Comparison of ENCODE assay signal across 14 mouse cellular contexts in genomic region chr10:67785563-67785962, GRCm38 (mm10).
DNase-seq lines count a peak whose midpoint lies in the region; ATAC-seq and TF ChIP-seq lines count a peak whose summit lies in the region.
"Had no signal": no experiment of that assay in that cellular context is flagged by ENCODE, and none has a peak within 500 bp of the region (broad histone marks: within the 10 kb centered on the region; RNA-seq: fewer than 3 reads in every experiment).

No protein-coding gene starts in this region.

- no peaks in the 10 kb centered on the region for H3K9me3 ChIP-seq in heart, embryonic 11.5 days (replicated peaks; ENCODE audit: control insufficient read depth, low read length)
- no peaks in the 10 kb centered on the region for H3K9me3 ChIP-seq in lung, postnatal 0 days (ENCODE audit: low read length)
- H3K9me3 ChIP-seq: forebrain, embryonic 15.5 days; stomach, embryonic 15.5 days had no signal

- no peak overlapping the region for H3K4me2 ChIP-seq in heart, embryonic 11.5 days
- H3K4me2 ChIP-seq in lung, postnatal 0 days (replicated peaks; ENCODE audit: low read depth, low read length): no peak overlapping the region
- H3K4me2 ChIP-seq: forebrain, embryonic 15.5 days; heart, embryonic 15.5 days; lung, embryonic 14.5 days; stomach, embryonic 15.5 days had no signal

- ATAC-seq in heart, embryonic 11.5 days (replicated peaks; ENCODE audit: insufficient number of reproducible peaks, low FRiP score, low TSS enrichment): no peak
- ATAC-seq in lung, postnatal 0 days: peak; percentile 94
- ATAC-seq in monocyte, adult 5-6 weeks (replicated peaks; ENCODE audit: insufficient number of reproducible peaks, low FRiP score, low TSS enrichment, poor library complexity, severe bottlenecking): no peak
- ATAC-seq: forebrain, embryonic 15.5 days; intestine, embryonic 16.5 days had no signal

- peak; percentile 61 to 64 for DNase-seq in heart, adult 9 months (ENCODE audit: low spot score in 2 of 2)
- DNase-seq in Muller cell, postnatal 12 days (ENCODE audit: inconsistent ontology term): peak; percentile 57
- peak; percentile 92 for DNase-seq in fat pad, adult 2 months (ENCODE audit: extremely low read depth, low read depth, low spot score)
- peak; percentile 95 for DNase-seq in lung, postnatal 0 days (ENCODE audit: low spot score)
- DNase-seq in cerebellum, adult 8-10 months: no peak
- no peak for DNase-seq in retina, postnatal 1 day
- DNase-seq: cerebellum, adult 18-20 months; lung, embryonic 14.5 days had no signal

- no peak for TF ChIP-seq CTCF in lung, postnatal 0 days (IDR thresholded peaks at IDR 0.05)

- no peak overlapping the region for H3K27ac ChIP-seq in heart, embryonic 11.5 days (ENCODE audit: low read depth, low read length)
- H3K27ac ChIP-seq in lung, postnatal 0 days (ENCODE audit: low read length): no peak overlapping the region; the same call in 1 of the 2 replicates
- H3K27ac ChIP-seq: forebrain, embryonic 15.5 days; heart, embryonic 15.5 days; stomach, embryonic 15.5 days had no signal

- H3K27me3 ChIP-seq in heart, embryonic 11.5 days (ENCODE audit: control insufficient read depth, insufficient read depth, low read length): no peaks in the 10 kb centered on the region
- H3K27me3 ChIP-seq in lung, postnatal 0 days (replicated peaks; ENCODE audit: insufficient read depth, low read length): no peaks in the 10 kb centered on the region
- H3K27me3 ChIP-seq: forebrain, embryonic 15.5 days; heart, embryonic 15.5 days; stomach, embryonic 15.5 days had no signal

- 65% methylated on average over 2 of the region's 2 CpGs for WGBS in heart, embryonic 11.5 days (ENCODE audit: insufficient replicate concordance)
- 34% methylated on average over 2 of the region's 2 CpGs for WGBS in lung, postnatal 0 days

- TF ChIP-seq EP300 in lung, postnatal 0 days (IDR thresholded peaks at IDR 0.05): peak; percentile 99

- H3K4me1 ChIP-seq in heart, embryonic 11.5 days (ENCODE audit: control insufficient read depth, insufficient read depth, low read length): 0 out of 2 replicates have a peak, but pooled peaks cover 2% of the 10 kb centered on the region
- peaks cover 8% of the 10 kb centered on the region; the same call in 1 of the 2 replicates for H3K4me1 ChIP-seq in lung, postnatal 0 days (ENCODE audit: insufficient read depth, low read depth, low read length)
- H3K4me1 ChIP-seq: forebrain, embryonic 15.5 days; heart, embryonic 15.5 days; stomach, embryonic 15.5 days had no signal

- no peak overlapping the region for H3K9ac ChIP-seq in heart, embryonic 11.5 days (ENCODE audit: low read depth, low read length)
- H3K9ac ChIP-seq in lung, postnatal 0 days (replicated peaks; ENCODE audit: low read depth): no peak overlapping the region
- H3K9ac ChIP-seq: forebrain, embryonic 15.5 days; heart, embryonic 15.5 days; lung, embryonic 14.5 days; stomach, embryonic 15.5 days had no signal

- no peak overlapping the region for H3K4me3 ChIP-seq in heart, embryonic 11.5 days (ENCODE audit: low read depth, low read length)
- no peak overlapping the region for H3K4me3 ChIP-seq in lung, postnatal 0 days (ENCODE audit: low read depth, low read length)
- H3K4me3 ChIP-seq: forebrain, embryonic 15.5 days; heart, embryonic 15.5 days; stomach, embryonic 15.5 days had no signal

- no peaks in the 10 kb centered on the region for H3K36me3 ChIP-seq in heart, embryonic 11.5 days (ENCODE audit: control insufficient read depth, insufficient read depth, low read length)
- H3K36me3 ChIP-seq in lung, postnatal 0 days (ENCODE audit: insufficient read depth, low read length): no peaks in the 10 kb centered on the region
- H3K36me3 ChIP-seq: forebrain, embryonic 15.5 days; heart, embryonic 15.5 days; stomach, embryonic 15.5 days had no signal

Comparison
In these comparisons a context has a peak if more than half of its experiments do, and no peak if none do; other contexts are left out.
1. DNase-seq: peak in heart, adult 9 months (2 of 2), Muller cell, postnatal 12 days (single experiment), fat pad, adult 2 months (single experiment) and lung, postnatal 0 days (single experiment); none in cerebellum, adult 8-10 months (single experiment) and retina, postnatal 1 day (single experiment).